Mouse (Mus musculus) megakaryocyte, adult 5-6 weeks (primary cell): ENCODE results near the gene Chdh. TPM values are rescaled to one million over a fixed set of nuclear protein-coding genes. Genes with fewer than 3 reads are reported as not detected.

Experiments used
- ATAC-seq: 2 replicates; pipeline ENCODE4 v1.8.0; 2016; ENCODE audit warnings: mild to moderate bottlenecking, inconsistent platforms; ENCODE audit not compliant: poor library complexity, severe bottlenecking
- total RNA-seq, 2 experiments: library from RNA; stranded (forward) in 1 of 2; stranded (reverse) in 1 of 2; fragments of 153-499, 151-499 nt in 1 of 2; fragments of 221-1000, 200-1000 nt in 1 of 2; gene quantifications; 2 replicates each; pipeline versions ENCODE4 v1.2.3 to v1.2.4; 2015 to 2017

The Chdh gene
- total RNA-seq, 2 experiments from 2014 or later, result 7.2 to 9.8 TPM

DNA sequence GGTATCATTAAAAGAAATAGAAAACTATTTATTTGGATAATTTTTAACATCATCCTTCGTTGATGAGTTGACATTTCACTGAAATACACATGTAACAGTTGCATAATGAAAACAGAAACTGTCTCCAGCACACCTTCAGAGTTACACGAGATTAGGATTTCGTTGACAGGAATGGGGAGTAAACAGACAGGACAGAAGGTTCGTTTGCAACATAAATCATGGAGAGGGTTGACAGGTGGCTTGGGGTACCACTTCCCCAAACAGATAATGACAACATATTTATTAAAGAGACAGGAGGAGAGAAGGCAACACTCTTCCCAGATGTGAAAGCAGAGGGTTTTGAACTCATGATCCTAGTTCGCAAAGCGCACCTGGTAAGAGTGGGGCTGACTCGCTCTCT is 46.1 kb downstream of the Chdh start:
- ATAC-seq, result no peak

DNA sequence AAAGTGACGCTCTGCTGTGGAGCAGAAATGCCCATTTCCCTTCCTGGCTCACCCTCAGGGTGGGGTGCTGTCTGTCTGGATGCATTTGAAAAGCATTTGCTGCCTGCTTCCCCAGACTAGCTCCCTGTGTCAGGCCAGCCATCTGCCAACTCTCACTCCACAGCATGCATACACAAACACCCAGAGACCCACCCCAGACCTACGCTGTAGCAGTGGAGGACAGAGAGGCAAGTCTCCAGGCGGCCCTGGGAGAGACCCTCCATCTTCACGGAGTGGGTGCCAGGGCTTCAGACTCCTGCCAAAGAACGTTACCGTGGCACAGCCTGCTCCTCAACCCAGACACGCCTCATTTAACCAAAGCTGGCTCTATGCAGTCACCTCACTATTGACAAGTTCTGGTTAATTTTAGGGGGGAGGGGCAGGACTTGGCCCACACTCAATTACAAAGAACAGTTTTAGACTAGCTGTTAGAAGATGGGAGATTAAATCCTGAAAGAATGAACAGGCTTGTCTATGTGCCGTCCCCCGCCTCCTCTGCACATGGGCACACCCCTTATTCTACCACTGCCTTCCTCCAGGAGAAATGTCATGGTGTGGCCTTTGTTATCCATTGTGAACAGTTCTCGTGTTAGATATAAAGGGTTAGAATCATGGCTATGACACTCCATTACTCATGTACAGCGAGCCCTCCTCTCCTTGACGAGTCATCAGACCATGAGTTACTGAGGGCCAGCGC is 47.4 kb downstream of the Chdh start:
- ATAC-seq, result no peak

DNA sequence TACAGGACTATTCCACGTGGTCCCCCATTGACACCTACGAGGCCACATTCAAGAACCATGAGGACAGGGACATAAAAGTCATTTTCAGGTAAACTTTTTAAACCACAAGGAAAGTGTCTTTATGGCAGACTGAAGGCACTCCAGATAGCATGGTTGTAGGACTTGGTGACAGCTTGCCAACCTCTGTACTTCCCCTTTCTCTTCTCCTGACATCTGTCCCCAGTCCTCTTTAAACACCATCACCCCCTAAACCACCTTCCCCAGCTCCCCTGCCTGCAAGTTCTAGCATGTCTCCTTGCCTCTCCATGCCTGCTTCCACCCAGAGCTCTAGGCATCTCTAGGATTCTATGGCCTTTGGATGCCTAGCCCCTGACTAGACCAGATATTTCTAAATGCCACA is 56.0 kb downstream of the Chdh start:
- ATAC-seq, result no peak

DNA sequence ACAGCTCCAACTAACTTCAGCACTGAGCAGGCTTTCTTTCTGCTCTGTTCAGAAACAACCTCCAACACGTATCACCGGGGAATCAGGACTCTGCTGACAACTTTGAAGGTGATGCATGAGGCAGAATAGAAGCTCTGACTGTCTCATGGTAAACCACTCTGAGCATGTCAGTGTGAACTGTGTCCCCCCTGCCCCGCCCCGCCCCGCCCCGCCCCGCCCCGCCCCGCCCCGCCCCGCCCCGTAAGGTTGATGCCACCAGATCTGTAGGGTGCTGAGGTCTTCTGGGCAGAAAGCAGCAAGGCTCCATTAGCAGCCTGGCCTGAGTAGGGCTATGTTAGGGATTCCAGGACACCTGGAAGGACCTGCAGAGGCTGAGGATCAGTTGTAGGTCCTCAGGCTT is 57.9 kb downstream of the Chdh start:
- no peak for ATAC-seq

DNA sequence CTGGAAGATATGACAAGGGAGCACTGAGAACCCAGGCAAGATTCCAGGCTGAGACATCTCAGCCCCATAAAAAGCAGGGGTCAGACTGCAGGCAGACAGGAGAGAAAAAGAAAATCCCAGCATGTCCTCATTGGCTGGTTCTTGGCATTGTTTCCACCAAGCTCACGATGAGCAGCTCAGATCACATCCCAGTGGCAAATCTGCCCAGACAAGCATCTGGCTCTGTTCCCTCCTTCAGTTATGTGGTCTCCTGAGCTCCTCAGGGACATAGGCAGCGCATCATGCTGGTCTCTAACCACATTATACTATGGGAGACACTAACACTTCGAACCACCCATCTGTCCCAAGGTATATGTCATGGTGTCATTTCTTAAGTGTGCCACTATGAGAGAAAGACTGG is 59.7 kb downstream of the Chdh start:
- no peak for ATAC-seq

DNA sequence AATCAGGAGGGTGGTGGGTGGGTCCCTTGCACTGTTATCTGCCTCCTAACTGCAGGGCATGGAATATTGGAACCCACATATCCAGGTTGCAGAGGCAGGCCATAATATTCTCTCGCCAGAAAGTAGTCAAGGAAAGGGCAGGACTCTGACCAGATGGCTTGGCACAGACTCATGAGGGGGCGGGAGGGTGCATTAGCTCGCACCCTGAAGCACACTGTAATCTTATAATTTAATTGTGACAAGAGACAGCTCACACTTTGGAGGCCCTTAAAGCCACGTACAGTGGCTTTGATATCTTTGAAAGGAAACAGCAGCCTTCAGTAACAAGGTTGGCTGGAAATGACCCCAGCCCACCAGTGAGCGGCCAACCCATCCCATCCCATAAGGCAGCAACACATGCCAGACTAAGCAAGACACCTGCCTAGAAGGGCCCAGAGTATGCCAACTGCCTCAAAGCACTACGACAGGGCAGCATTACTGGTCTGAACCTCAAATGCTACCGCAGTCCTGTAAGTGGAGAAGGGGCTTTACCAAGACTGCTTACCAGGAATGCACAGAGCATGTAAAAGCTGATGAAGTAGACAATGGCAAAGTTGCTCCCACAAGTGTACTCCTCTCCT is 66.6 kb downstream of the Chdh start:
- no peak for ATAC-seq

DNA sequence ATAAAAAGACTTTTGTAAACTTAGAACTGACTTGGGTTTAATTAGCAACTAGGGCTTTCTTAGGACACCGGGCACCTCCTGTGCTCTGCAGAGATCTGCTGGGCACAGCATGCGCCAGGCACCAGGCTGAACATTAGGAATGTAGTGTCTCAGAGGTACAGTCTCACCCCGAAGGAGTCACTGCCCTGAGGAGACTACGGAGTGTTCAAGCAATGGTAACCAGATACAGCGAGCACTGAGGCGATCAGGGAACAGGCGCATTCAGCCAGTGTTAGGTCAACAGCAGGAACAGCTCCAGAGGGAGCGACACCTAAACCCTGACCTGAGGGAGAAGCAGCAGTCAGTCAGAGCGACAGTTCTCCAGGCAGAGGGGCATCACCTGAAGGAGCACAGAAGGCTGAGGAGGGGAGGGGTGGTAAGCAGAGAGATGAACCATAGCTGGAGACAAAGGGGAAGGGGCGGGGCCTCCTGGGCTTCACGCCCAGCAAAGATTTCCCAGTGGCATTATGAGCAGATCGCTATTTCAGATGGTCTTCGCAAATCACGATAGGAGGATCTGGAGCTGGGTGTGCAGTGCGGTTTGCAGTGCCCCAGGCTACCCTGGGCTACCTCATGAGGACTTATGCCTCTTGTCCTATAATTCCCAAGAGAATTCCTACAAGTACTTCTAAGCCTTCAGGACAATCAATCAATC is 69.4 kb downstream of the Chdh start:
- no peak for ATAC-seq

DNA sequence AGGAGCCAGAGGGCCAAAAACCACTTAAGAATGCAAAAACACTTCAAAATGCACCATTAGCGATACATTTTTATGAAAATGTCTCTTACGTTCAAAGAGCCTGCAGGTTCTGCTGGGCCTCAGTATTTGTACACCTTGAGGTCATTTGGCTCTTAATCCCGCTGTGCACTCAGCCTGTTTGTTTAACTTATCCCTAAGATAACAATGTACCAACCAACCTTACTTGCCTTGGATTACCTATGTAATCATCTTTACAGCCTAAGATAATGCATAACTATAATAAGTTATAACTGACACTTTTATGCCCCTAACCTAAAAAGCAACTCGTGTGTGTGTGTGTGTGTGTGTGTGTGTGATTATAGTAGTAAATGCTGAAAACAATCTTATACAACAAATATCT is 70.9 kb downstream of the Chdh start:
- no peak for ATAC-seq

Other genes starting within 250 kb of the Chdh start
- 118 and 139 TPM in 2 replicates for gene Selenok, start 40.7 kb upstream of the Chdh start, total RNA-seq (2015)
- gene Selenok, start 40.7 kb upstream of the Chdh start, total RNA-seq (2017), result 221 and 235 TPM in 2 replicates
- 19.9 and 27.3 TPM in 2 replicates for gene Actr8, start 30.7 kb upstream of the Chdh start, total RNA-seq (2015)
- gene Actr8, start 30.7 kb upstream of the Chdh start, total RNA-seq (2017), result 24.4 and 29.7 TPM in 2 replicates
- 2.3 and 2.5 TPM in 2 replicates for gene Il17rb, start 127 bp upstream of the Chdh start, total RNA-seq (2015)
- gene Il17rb, start 127 bp upstream of the Chdh start, total RNA-seq (2017), result 0.08 and 2.2 TPM in 2 replicates